Comparison of ENCODE assay signal across 22 mouse cellular contexts in the genomic region with DNA sequence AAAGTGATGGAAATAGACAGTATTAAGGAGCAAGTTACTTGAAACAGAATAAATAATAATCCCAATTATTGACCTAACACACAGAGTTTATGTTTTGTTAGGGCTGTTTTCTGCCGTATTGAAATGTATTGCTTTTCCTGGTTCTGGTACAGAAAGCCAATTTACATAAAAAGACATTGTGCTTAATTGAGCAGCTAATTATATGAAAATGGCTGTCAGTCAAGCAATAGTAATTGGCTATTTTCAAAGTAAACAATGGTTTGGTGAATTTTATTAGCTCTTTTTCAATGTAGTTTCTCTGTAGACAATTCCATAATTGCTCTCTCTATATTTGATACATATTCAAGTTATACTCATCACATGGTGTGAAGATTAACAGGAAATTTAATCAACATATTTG.
DNase-seq lines count a peak whose midpoint lies in the region; ATAC-seq and TF ChIP-seq lines count a peak whose summit lies in the region.
"Had no signal": no experiment of that assay in that cellular context is flagged by ENCODE, and none has a peak within 500 bp of the region (broad histone marks: within the 10 kb centered on the region; RNA-seq: fewer than 3 reads in every experiment).

No protein-coding gene starts in this region.

- H3K27ac ChIP-seq in forebrain, embryonic 14.5 days (ENCODE audit: low read depth, low read length): no peak overlapping the region
- H3K27ac ChIP-seq in forebrain, embryonic 11.5 days (ENCODE audit: low read depth, low read length): no peak overlapping the region
- H3K27ac ChIP-seq in liver, embryonic 12.5 days: no peak overlapping the region
- H3K27ac ChIP-seq: heart, embryonic 15.5 days; hindbrain, embryonic 10.5 days; hindbrain, embryonic 13.5 days had no signal

- no peak overlapping the region for H3K9ac ChIP-seq in forebrain, embryonic 14.5 days (ENCODE audit: low read length)
- no peak overlapping the region for H3K9ac ChIP-seq in forebrain, embryonic 11.5 days (ENCODE audit: low read length)
- no peak overlapping the region for H3K9ac ChIP-seq in liver, embryonic 12.5 days
- H3K9ac ChIP-seq: heart, embryonic 12.5 days; heart, embryonic 15.5 days; hindbrain, embryonic 13.5 days had no signal

- TF ChIP-seq CTCF in brain, embryonic 14.5 days (IDR thresholded peaks at IDR 0.05; ENCODE audit: borderline replicate concordance, extremely low read depth, insufficient read depth, insufficient read length): no peak

- no peaks in the 10 kb centered on the region for H3K4me1 ChIP-seq in forebrain, embryonic 14.5 days (ENCODE audit: control insufficient read depth, insufficient read depth, low read length)
- no peaks in the 10 kb centered on the region for H3K4me1 ChIP-seq in forebrain, embryonic 11.5 days (replicated peaks; ENCODE audit: control insufficient read depth, insufficient read depth, low read length)
- H3K4me1 ChIP-seq in liver, embryonic 12.5 days: no peaks in the 10 kb centered on the region
- H3K4me1 ChIP-seq: heart, embryonic 12.5 days; heart, embryonic 15.5 days; hindbrain, embryonic 10.5 days; hindbrain, embryonic 13.5 days had no signal

- 12% methylated on average over 1 of the region's 1 CpGs for WGBS in forebrain, embryonic 14.5 days
- 41% methylated on average over 1 of the region's 1 CpGs for WGBS in forebrain, embryonic 11.5 days
- WGBS in liver, embryonic 12.5 days (ENCODE audit: insufficient replicate concordance): 81% methylated on average over 1 of the region's 1 CpGs

- peak; percentile 58 for DNase-seq in forebrain, embryonic 14.5 days (ENCODE audit: low spot score)
- no peak for DNase-seq in forebrain, embryonic 11.5 days (ENCODE audit: low spot score)
- DNase-seq in Muller cell, postnatal 12 days (ENCODE audit: inconsistent ontology term): peak; percentile 82
- peak; percentile 61 for DNase-seq in brain, embryonic 14.5 days (ENCODE audit: low read depth)
- DNase-seq in retina, postnatal 7 days (ENCODE audit: low read depth, low spot score): peak; percentile 4
- DNase-seq: adrenal gland, adult 8-10 months; adrenal gland, postnatal 25 days; cerebellum, adult 18-20 months; cerebellum, adult 9-10 months; cerebellum, postnatal 14 days; gastrocnemius, postnatal 25 days; heart, adult 18-20 months; heart, postnatal 10 days; heart, postnatal 36 days had no signal

- no peaks in the 10 kb centered on the region for H3K27me3 ChIP-seq in forebrain, embryonic 14.5 days (replicated peaks; ENCODE audit: control insufficient read depth, insufficient read depth, low read length)
- H3K27me3 ChIP-seq in forebrain, embryonic 11.5 days (ENCODE audit: control insufficient read depth, insufficient read depth, low read length): no peaks in the 10 kb centered on the region
- no peaks in the 10 kb centered on the region for H3K27me3 ChIP-seq in liver, embryonic 12.5 days (replicated peaks)
- H3K27me3 ChIP-seq: heart, embryonic 12.5 days; heart, embryonic 15.5 days; hindbrain, embryonic 13.5 days had no signal

- no peak overlapping the region for H3K4me3 ChIP-seq in forebrain, embryonic 14.5 days (ENCODE audit: low read depth, low read length)
- H3K4me3 ChIP-seq in forebrain, embryonic 11.5 days (ENCODE audit: low read depth, low read length): no peak overlapping the region
- no peak overlapping the region for H3K4me3 ChIP-seq in liver, embryonic 12.5 days
- H3K4me3 ChIP-seq: heart, embryonic 12.5 days; heart, embryonic 15.5 days; hindbrain, embryonic 10.5 days; hindbrain, embryonic 13.5 days had no signal

- TF ChIP-seq POLR2A in brain, embryonic 14.5 days (IDR thresholded peaks at IDR 0.05; ENCODE audit: borderline replicate concordance, extremely low read depth, insufficient read depth, insufficient read length, poor library complexity, severe bottlenecking): no peak

- H3K36me3 ChIP-seq in forebrain, embryonic 14.5 days (ENCODE audit: control insufficient read depth, insufficient read depth, low read length): no peaks in the 10 kb centered on the region
- no peaks in the 10 kb centered on the region for H3K36me3 ChIP-seq in forebrain, embryonic 11.5 days (ENCODE audit: control insufficient read depth, insufficient read depth, low read length)
- H3K36me3 ChIP-seq in liver, embryonic 12.5 days: no peaks in the 10 kb centered on the region
- H3K36me3 ChIP-seq: heart, embryonic 12.5 days; heart, embryonic 15.5 days; hindbrain, embryonic 10.5 days; hindbrain, embryonic 13.5 days had no signal

- H3K4me2 ChIP-seq in forebrain, embryonic 14.5 days (ENCODE audit: low read length): no peak overlapping the region
- H3K4me2 ChIP-seq in forebrain, embryonic 11.5 days (ENCODE audit: low read depth, low read length, severe bottlenecking): no peak overlapping the region
- no peak overlapping the region for H3K4me2 ChIP-seq in liver, embryonic 12.5 days
- H3K4me2 ChIP-seq: heart, embryonic 12.5 days; heart, embryonic 15.5 days; hindbrain, embryonic 13.5 days had no signal

- ATAC-seq in forebrain, embryonic 14.5 days: peak; percentile 48
- ATAC-seq in forebrain, embryonic 11.5 days (replicated peaks; ENCODE audit: low FRiP score): no peak
- no peak for ATAC-seq in liver, embryonic 12.5 days
- ATAC-seq: activated CD4-positive, CD25-positive, alpha-beta regulatory T cell, adult 4 months; CD4-positive, CD25-positive, alpha-beta regulatory T cell, adult 4 months; intestine, postnatal 0 days had no signal

- no peaks in the 10 kb centered on the region for H3K9me3 ChIP-seq in forebrain, embryonic 14.5 days (replicated peaks; ENCODE audit: control insufficient read depth, low read length)
- H3K9me3 ChIP-seq in forebrain, embryonic 11.5 days (ENCODE audit: control insufficient read depth, low read length): no peaks in the 10 kb centered on the region
- no peaks in the 10 kb centered on the region for H3K9me3 ChIP-seq in liver, embryonic 12.5 days (replicated peaks)
- H3K9me3 ChIP-seq: heart, embryonic 12.5 days; heart, embryonic 15.5 days; hindbrain, embryonic 10.5 days; hindbrain, embryonic 13.5 days had no signal
